Mouse (Mus musculus): Measurements from ENCODE around the gene Slco3a1. TPM values are rescaled to one million over a fixed set of nuclear protein-coding genes. Genes with fewer than 3 reads are reported as not detected.

The Slco3a1 gene
- total and polyA plus RNA-seq, 3 experiments = 0.04 to 0.35 TPM; not detected in 1

DNA sequence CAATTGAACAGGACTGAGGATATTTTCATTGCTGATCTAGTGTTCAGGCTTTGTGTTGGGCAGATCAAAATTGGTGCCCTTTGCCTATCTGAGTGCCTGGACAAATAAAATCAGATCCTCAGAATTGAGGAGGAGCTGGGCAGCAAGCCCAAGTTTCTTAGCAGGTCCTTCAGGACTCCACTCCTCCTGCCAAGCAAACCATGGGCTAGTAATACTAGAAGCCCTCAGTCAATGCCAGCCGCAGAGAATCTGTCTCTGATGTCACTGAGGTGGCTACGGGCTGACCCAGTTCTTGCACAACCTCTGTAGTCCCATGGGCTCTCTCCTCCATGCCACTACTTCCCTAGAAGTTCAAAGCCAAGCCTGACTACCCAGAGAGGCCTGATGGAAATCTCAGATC, 302.5 kb downstream of the Slco3a1 start:
- H3K79me2 ChIP-seq (replicated peaks; ENCODE audit: control insufficient read depth, extremely low read depth, insufficient read depth, poor library complexity, severe bottlenecking) = no peaks in the 10 kb centered on the region
- H3K4me2 ChIP-seq (ENCODE audit: insufficient read depth, low read depth, poor library complexity, severe bottlenecking) = no peak overlapping the region
- no peaks in the 10 kb centered on the region for H3K4me1 ChIP-seq (ENCODE audit: control insufficient read depth in 1 of 2, insufficient read depth in 2 of 2)
- in situ Hi-C loops (cut with MboI; ENCODE audit: low pct_ligation_motif_present, low pct_unique_long_range_greater_than_20kb, low sequenced_read_pairs) (no loop called here), dilution Hi-C loops (cut with MboI; ENCODE audit: extremely low pct_ligation_motif_present, extremely low pct_unique_long_range_greater_than_20kb, low sequenced_read_pairs) (no loop called here)
- H3K27me3 ChIP-seq (replicated peaks) = peaks cover 67% of the 10 kb centered on the region
- no peak for DNase-seq (ENCODE audit: extremely low read depth)
- no peaks in the 10 kb centered on the region for H3K9me3 ChIP-seq (replicated peaks; ENCODE audit: low read length)
- TF ChIP-seq RCOR1 (conservative IDR thresholded peaks at IDR 0.05; ENCODE audit: low read depth, low read length) (no peak), EP300 (IDR thresholded peaks at IDR 0.05; ENCODE audit: low read length) (no peak), RAD21 (IDR thresholded peaks at IDR 0.05; ENCODE audit: low read depth, low read length) (no peak), CHD2 (IDR thresholded peaks at IDR 0.05; ENCODE audit: low read length) (no peak), KAT2A (IDR thresholded peaks at IDR 0.05; ENCODE audit: insufficient replicate concordance, low read length) (no peak), CHD1 (IDR thresholded peaks at IDR 0.05; ENCODE audit: low read depth, low read length) (no peak), ZC3H11A (IDR thresholded peaks at IDR 0.05; ENCODE audit: low read depth, low read length) (no peak), E2F4 (IDR thresholded peaks at IDR 0.05; ENCODE audit: insufficient replicate concordance, low read depth, low read length) (no peak), UBTF (IDR thresholded peaks at IDR 0.05; ENCODE audit: low read depth, low read length) (no peak), HCFC1 (IDR thresholded peaks at IDR 0.05; ENCODE audit: low read depth, low read length) (no peak), PAX5 (IDR thresholded peaks at IDR 0.05; ENCODE audit: low read length) (no peak), ZMIZ1 (IDR thresholded peaks at IDR 0.05; ENCODE audit: low read depth, low read length) (no peak), JUN (IDR thresholded peaks at IDR 0.05; ENCODE audit: insufficient read depth, low read depth, low read length) (no peak), MAX (IDR thresholded peaks at IDR 0.05; ENCODE audit: low read length) (no peak), ETS1 (conservative IDR thresholded peaks at IDR 0.05; ENCODE audit: low read depth, low read length) (no peak)
- H3K27ac ChIP-seq (ENCODE audit: insufficient read depth, low read depth) = no peak overlapping the region
- H3K4me3 ChIP-seq (replicated peaks in 1 of 3; ENCODE audit: low read depth in 2 of 3, low read length in 2 of 3, poor library complexity in 1 of 3) = no peak overlapping the region
- H3K36me3 ChIP-seq (replicated peaks in 1 of 2; ENCODE audit: control insufficient read depth in 1 of 2, insufficient read depth in 1 of 2, low read length in 1 of 2) = no peaks in the 10 kb centered on the region
- H3K9ac ChIP-seq (ENCODE audit: insufficient read depth, low read depth) = no peak overlapping the region

DNA sequence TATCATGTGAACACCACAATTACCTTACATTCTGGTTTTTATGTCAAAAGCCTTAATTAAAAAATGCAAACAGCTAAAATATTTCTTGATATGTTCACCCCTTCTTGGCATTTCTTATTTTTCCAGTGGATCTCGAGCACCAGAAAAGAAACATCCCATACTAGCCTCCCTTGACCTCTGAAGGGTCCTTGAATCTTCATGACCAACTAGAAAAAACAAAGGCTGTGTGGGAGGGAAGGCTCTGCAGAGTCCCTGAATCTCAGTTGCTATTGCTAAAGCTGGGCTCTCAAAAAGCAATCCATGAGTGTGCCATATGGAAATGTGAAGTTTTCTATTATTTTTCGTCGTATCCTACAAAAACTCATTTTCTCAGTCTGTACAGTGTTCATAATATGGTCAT, 313.3 kb downstream of the Slco3a1 start:
- Histone ChIP-seq H3K4me3 (replicated peaks in 1 of 3; ENCODE audit: low read depth in 2 of 3, low read length in 2 of 3, poor library complexity in 1 of 3) (no peak overlapping the region), H3K27me3 (replicated peaks) (peaks cover 59% of the 10 kb centered on the region), H3K4me2 (ENCODE audit: insufficient read depth, low read depth, poor library complexity, severe bottlenecking) (no peak overlapping the region), H3K4me1 (ENCODE audit: control insufficient read depth in 1 of 2, insufficient read depth in 2 of 2) (no peaks in the 10 kb centered on the region), H3K36me3 (replicated peaks in 1 of 2; ENCODE audit: control insufficient read depth in 1 of 2, insufficient read depth in 1 of 2, low read length in 1 of 2) (no peaks in the 10 kb centered on the region), H3K79me2 (replicated peaks; ENCODE audit: control insufficient read depth, extremely low read depth, insufficient read depth, poor library complexity, severe bottlenecking) (no peaks in the 10 kb centered on the region), H3K27ac (ENCODE audit: insufficient read depth, low read depth) (no peak overlapping the region), H3K9ac (ENCODE audit: insufficient read depth, low read depth) (no peak overlapping the region), H3K9me3 (replicated peaks; ENCODE audit: low read length) (no peaks in the 10 kb centered on the region)
- in situ Hi-C loops (cut with MboI; ENCODE audit: low pct_ligation_motif_present, low pct_unique_long_range_greater_than_20kb, low sequenced_read_pairs) = no loop called here
- no peak for DNase-seq (ENCODE audit: extremely low read depth)
- no peak for TF ChIP-seq SMC3 (IDR thresholded peaks at IDR 0.05; ENCODE audit: low read depth, low read length)
- no peak for TF ChIP-seq HCFC1 (IDR thresholded peaks at IDR 0.05; ENCODE audit: low read depth, low read length)
- TF ChIP-seq NRF1 (IDR thresholded peaks at IDR 0.05; ENCODE audit: low read depth, low read length) = no peak
- no peak for TF ChIP-seq POLR2AphosphoS2 (IDR thresholded peaks at IDR 0.05; ENCODE audit: low read depth, low read length)
- no peak for TF ChIP-seq CHD2 (IDR thresholded peaks at IDR 0.05; ENCODE audit: low read length)
- no peak for TF ChIP-seq RAD21 (IDR thresholded peaks at IDR 0.05; ENCODE audit: low read depth, low read length)
- no peak for TF ChIP-seq MAFK (IDR thresholded peaks at IDR 0.05; ENCODE audit: insufficient replicate concordance, low read length)
- no peak for TF ChIP-seq UBTF (IDR thresholded peaks at IDR 0.05; ENCODE audit: low read depth, low read length)
- no peak for TF ChIP-seq ZC3H11A (IDR thresholded peaks at IDR 0.05; ENCODE audit: low read depth, low read length)
- TF ChIP-seq PAX5 (IDR thresholded peaks at IDR 0.05; ENCODE audit: low read length) = no peak
- TF ChIP-seq USF1 (IDR thresholded peaks at IDR 0.05; ENCODE audit: low read depth, low read length) = no peak
- TF ChIP-seq SIN3A (IDR thresholded peaks at IDR 0.05; ENCODE audit: low read length) = no peak
- TF ChIP-seq BHLHE40 (IDR thresholded peaks at IDR 0.05; ENCODE audit: low read depth, low read length) = no peak
- no peak for TF ChIP-seq IRF4 (IDR thresholded peaks at IDR 0.05; ENCODE audit: low read depth, low read length)
- no peak for TF ChIP-seq ETS1 (conservative IDR thresholded peaks at IDR 0.05; ENCODE audit: low read depth, low read length)
- no peak for TF ChIP-seq EP300 (IDR thresholded peaks at IDR 0.05; ENCODE audit: low read length)
- no peak for TF ChIP-seq MAZ (IDR thresholded peaks at IDR 0.05; ENCODE audit: low read depth, low read length)
- no peak for TF ChIP-seq E2F4 (IDR thresholded peaks at IDR 0.05; ENCODE audit: insufficient replicate concordance, low read depth, low read length)
- no peak for TF ChIP-seq POLR2A (IDR thresholded peaks at IDR 0.05; ENCODE audit: low read depth, low read length)
- dilution Hi-C loops (cut with MboI; ENCODE audit: extremely low pct_ligation_motif_present, extremely low pct_unique_long_range_greater_than_20kb, low sequenced_read_pairs) = no loop called here
